Mouse (Mus musculus) thymus, postnatal 25 days (tissue): ENCODE data around the gene Foxi2.
A peak's percentile ranks its signal among the peaks of the same experiment; 100 is the strongest.

Source experiments
- DNase-seq: peaks from one replicate; pipeline ENCODE4 v3.0.0; 2022

Gene Foxi2

DNA sequence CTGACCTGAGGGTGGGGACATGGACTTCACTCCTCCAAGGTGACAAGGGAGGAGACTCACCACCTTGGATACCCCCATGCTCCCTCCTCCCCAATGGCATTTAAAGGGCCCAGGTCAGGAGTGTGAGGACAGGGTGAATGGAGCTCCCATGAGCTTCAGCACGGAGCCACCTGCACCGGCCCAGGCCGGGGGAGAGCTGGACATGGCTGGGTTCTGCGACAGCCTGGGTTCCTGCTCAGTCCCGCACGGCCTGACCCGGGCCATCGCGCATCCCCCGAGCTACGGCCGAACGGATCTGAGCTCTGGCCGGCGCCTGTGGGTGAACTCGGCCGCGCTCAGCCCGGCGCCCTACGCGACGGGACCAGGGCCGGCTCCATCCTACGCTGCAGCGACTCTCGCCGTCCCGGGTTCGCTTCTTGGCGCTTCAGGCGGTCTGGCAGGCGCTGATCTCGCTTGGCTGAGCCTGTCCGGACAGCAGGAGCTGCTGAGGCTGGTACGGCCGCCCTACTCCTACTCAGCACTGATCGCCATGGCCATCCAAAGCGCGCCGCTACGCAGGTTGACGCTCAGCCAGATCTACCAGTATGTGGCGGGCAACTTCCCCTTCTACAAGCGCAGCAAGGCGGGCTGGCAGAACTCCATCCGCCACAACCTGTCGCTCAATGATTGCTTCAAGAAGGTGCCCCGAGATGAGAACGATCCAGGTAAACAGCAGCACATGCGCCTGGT is at the start of gene Foxi2:
Gene Foxi2 (plus strand): TSS at position 72 of the 729 bp plus-strand sequence.
- DNase-seq, result no peak

GRCm38 (mm10) chr7:135364606-135365005 is 45.5 kb upstream of the Foxi2 start:
- no peak for DNase-seq

GRCm38 (mm10) chr7:135376048-135376447 is 34.1 kb upstream of the Foxi2 start:
- DNase-seq, result no peak

GRCm38 (mm10) chr7:135376932-135377331 is 33.2 kb upstream of the Foxi2 start:
- DNase-seq, result peak; percentile 16

- DNase-seq, result no peak
Observed at GRCm38 (mm10) chr7:135378331-135378730, 31.8 kb upstream of the Foxi2 start.

DNA sequence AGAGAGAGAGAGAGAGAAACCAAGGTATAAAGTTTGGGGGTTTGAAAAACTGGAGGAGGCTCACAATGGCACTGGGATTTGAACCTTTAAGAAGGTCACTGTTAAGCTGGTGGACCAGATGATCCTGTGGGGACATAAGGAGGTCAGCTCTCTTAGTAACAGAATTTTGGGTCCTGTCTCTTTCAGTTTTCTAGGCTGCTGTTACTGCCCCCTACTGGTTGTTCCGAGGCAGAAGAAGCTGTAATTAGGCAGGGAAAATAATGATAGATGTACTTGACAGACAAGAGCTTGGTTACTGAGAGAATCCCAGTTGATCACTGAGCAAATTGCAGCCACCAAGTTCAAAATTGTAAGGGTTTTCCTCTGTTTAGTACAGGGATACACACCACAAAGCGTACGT is 21.1 kb upstream of the Foxi2 start:
- no peak for DNase-seq

- no peak for DNase-seq
Observed at GRCm38 (mm10) chr7:135392949-135393542, 17.1 kb upstream of the Foxi2 start.

DNA sequence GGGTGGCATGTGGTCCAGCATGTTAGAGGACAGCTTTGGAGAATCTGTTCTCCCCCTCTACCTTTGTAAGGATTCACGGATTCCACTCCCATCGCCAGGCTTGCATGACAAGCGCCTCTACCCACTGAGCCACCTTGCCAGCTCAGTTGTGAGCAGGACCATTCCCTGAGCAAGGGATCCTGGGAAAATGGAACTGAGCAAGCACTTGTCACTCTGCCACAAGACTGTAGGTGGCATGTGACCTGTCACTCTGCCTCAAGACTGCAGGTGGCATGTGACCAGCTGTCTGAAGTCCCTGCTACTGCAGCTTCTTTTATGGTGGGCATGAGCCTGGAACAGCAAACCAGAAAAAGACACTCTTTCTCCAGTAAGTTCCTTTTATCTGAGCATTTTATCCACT is 15.7 kb upstream of the Foxi2 start:
- no peak for DNase-seq

GRCm38 (mm10) chr7:135395242-135395641 is 14.9 kb upstream of the Foxi2 start:
- DNase-seq, result no peak

DNA sequence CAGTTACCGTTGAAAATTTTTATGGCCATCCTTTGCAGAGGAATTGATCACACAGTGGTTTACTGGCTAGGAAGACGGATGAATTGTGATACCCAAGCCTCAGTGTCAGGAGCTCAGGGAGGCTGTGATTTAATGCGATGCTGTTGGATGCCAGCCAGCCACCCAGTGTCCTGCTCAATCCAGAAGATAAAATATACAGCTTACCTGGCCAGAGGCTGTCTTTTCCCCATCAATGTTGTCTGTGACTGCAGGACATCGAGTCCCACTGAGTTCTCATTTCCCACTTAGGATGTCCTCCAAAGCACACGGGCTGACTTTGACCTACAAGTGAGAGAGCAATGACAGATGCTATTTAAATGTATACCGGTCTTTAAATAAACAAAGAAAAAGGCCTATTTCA is 13.0 kb upstream of the Foxi2 start:
- no peak for DNase-seq

DNA sequence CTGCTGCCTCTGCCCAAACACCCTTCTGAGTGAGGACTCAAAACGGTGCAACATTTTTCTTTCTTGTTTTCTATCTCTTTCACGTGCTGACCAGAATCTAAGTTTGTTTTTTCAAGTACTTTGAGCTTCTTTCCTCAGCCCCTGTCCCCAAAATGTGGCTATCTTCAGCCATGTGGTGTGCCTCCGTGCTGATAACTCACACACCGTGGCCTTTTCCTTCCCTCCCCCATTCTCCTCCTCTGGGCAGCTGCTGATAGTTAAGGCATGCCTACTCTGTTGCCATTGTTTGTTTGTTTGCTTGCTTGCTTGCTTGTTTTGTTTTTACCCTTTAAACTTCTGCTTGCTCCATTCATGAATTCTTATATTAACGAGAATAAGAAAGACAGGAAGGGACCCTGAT is 12.2 kb upstream of the Foxi2 start:
- no peak for DNase-seq

DNA sequence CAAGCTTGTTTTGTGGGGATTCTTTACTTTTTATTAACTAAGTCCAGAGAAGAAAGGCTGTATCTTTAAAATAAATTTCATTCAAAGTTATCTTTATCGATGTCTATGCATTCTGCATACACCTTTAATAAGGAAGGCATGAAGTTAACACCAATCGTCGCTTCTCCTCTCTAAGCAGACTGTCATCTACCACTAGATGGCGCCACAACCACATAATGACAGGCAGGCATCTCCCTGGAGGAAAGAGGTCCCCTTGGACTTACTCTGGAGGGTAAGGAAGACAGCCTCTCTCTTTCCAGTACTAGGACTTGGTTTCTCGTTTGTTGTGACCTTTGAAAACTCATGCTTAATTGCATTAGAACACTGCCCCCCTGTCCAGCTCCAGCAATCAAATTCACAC is 6.7 kb upstream of the Foxi2 start:
- peak; percentile 47 for DNase-seq

DNA sequence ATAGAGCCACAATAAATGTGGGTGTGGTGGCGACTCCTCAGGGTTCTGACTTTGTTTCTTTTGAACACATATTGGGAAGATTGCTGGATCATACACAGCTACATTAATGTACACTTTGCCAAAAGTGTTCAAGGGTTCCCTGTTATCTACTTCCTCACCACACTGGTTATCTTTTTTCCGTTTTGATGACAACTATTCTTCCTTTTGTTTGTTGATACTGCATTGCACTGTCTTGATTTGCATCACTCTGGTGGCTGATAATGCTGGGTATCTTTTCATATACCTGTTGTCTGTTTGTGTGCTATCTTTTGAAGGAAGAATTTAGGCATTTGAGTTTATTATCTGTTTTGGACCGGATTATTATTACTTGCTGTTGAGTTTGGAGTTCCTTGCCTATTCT is 3.3 kb upstream of the Foxi2 start:
- DNase-seq, result no peak

DNA sequence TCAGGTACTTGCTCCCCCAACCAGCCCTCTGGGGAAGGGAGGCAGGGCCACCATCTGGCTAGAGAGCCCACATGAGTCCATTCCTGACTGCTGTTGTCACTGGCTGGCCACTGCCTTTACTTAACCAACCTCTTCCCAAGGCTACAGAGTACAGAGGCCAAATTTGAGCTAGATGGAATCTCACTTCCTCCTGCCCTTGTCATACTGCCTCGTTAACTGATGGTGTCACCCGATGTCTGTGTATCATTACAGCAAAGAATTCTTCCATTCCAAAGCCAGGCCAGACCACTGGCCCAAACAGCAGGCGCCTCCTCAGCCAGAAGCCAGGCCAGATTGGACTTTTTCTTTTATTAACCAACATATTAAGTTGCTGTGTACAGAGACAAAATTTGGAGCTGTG is 1.6 kb upstream of the Foxi2 start:
- DNase-seq, result no peak

- no peak for DNase-seq
Observed at GRCm38 (mm10) chr7:135412357-135412756, 2.2 kb downstream of the Foxi2 start.

GRCm38 (mm10) chr7:135428840-135429239 is 18.7 kb downstream of the Foxi2 start:
- DNase-seq, result no peak

DNA sequence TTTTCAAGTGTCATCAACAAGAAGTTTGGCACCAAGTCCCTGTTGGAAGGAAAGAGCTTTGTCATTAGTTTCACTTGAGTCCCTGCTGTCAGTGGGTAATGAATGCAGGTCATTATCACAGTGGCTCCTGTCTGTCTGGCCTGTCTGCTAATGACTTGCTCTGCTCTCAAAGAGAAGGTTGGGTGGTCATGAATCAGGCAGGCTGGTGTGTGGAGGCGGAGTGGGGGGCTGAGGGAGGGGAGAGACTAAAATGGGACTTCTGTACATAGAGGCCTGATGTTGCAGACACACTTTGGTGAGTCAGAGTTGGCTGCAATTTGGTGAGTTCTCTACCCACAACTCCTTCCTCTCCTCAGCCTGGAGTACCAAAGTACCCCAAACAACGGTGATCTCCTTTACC is 20.8 kb downstream of the Foxi2 start:
- no peak for DNase-seq

DNA sequence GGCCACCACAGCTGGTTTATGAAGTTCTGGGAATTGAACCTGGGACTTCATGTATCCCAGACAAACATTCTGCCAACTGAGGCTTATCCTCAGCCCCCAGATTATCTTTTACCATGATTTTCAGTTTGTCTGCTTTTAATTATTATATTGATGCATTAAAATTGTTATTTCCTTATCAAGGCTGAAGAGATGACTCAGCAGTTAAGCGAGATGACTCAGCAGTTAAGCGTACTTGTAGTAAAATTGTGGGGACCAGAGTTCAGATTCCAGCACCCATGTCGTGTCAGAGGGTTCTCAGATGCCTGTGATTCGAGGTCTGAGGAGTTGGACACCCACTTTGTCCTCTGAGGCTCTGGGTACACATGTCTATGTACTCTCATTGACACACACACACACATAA is 33.8 kb downstream of the Foxi2 start:
- DNase-seq, result no peak

DNA sequence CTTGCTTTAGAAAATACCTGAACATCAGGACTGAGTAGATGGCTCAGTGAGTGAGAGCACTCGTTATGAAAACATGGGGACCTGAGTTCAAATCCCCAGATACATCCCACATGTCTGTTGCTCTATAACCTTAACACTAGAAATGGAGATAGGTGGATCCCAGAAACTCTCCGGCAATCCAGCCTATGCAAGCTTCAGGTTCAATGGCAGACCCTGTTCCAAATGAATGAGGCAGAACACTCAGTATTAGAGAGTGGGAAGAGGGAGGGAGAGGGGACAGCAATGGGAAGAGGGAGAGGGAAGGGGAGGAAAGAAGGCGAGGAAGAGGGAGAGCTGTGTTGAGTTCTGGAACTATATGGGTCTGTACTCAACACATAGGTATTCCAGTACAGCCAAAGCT is 41.2 kb downstream of the Foxi2 start:
- no peak for DNase-seq

- no peak for DNase-seq
Observed at GRCm38 (mm10) chr7:135452366-135452765, 42.3 kb downstream of the Foxi2 start.

- no peak for DNase-seq
Observed at GRCm38 (mm10) chr7:135453690-135454089, 43.6 kb downstream of the Foxi2 start.
